Mouse (Mus musculus) liver, embryonic 13.5 days (tissue): ENCODE results near the gene Aqp12. TPM values are rescaled to one million over a fixed set of nuclear protein-coding genes. Genes with fewer than 3 reads are reported as not detected.
A peak's percentile ranks its signal among the peaks of the same experiment; 100 is the strongest.

Source experiments
- ATAC-seq: fragments of 200-750 bp; cut with Nextera tagmentation; 2 replicates; pipeline ENCODE4 v1.8.0; 2017; ENCODE audit warnings: low read depth, mild to moderate bottlenecking, moderate number of reproducible peaks, moderate library complexity
- DNase-seq: peaks from one replicate; pipeline ENCODE4 v3.0.0; 2022
- H3K27ac ChIP-seq: fragments of 300-500 bp; sonication (generic); 2 replicates; pipeline ENCODE4 v1.5.1; 2015; ENCODE audit warnings: moderate library complexity, mild to moderate bottlenecking, inconsistent platforms
- H3K27me3 ChIP-seq: fragments of 300-500 bp; sonication (generic); 2 replicates; pipeline ENCODE4 v1.6.1; 2015; ENCODE audit warnings: mild to moderate bottlenecking, inconsistent platforms
- H3K36me3 ChIP-seq: fragments of 300-500 bp; sonication (generic); 2 replicates; pipeline ENCODE4 v1.6.1; 2015; ENCODE audit warnings: mild to moderate bottlenecking, inconsistent platforms
- H3K4me1 ChIP-seq: fragments of 300-500 bp; sonication (generic); replicated peaks from 2 replicates; pipeline ENCODE4 v1.6.1; 2015; ENCODE audit warnings: inconsistent platforms
- H3K4me2 ChIP-seq: fragments of 300-500 bp; sonication (generic); 2 replicates; pipeline ENCODE4 v1.6.1; 2015; ENCODE audit warnings: inconsistent platforms, mild to moderate bottlenecking, moderate library complexity
- H3K4me3 ChIP-seq: fragments of 300-500 bp; sonication (generic); replicated peaks from 2 replicates; pipeline ENCODE4 v1.5.1; 2015; ENCODE audit warnings: mild to moderate bottlenecking, inconsistent platforms
- H3K9ac ChIP-seq: fragments of 300-500 bp; sonication (generic); 2 replicates; pipeline ENCODE4 v1.6.1; 2015; ENCODE audit warnings: mild to moderate bottlenecking, inconsistent platforms
- H3K9me3 ChIP-seq: fragments of 300-500 bp; sonication (generic); replicated peaks from 2 replicates; pipeline ENCODE4 v1.6.1; 2016; ENCODE audit warnings: inconsistent platforms
- WGBS: fragments of 180-500 bp; shearing (Covaris S2); methylation state at CpG from one replicate; pipeline ENCODE4 v1.1.7; 2015; ENCODE audit not compliant: insufficient replicate concordance; 5-methylcytosine and 5-hydroxymethylcytosine counted together
- polyA plus RNA-seq: library from polyadenylated mRNA; unstranded; fragments of >200 nt; fragmentation: Nextera tagmentation; extraction: Ambion mirVana; gene quantifications from 2 replicates; pipeline ENCODE4 v1.2.1, GENCODE M21; 2015

Aqp12 gene
- polyA plus RNA-seq, 1 experiment from 2014 or later: not detected

DNA sequence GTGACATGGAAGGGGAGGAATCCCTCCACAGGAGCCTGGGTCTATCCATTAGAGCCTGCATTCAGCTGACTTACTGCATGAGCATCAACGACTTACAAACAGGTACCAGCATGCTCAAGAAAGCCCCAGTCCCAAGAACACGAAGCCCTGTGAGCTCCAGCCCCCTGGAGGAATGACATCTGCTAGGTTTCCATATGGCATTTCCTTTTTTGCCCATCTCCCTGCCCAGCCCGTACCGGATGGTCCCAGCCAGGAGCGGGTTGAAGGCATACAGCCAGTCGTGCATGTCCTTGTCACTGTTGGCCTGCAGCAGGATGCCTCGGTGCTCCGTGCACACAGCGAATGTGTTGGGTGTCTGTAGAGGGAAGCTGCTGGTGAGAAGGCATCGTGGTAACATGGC lies 12.6 kb downstream of the Aqp12 start:
- DNase-seq (no peak), ATAC-seq (no peak)
- no peak overlapping the region for H3K9ac ChIP-seq
- 64% methylated on average over 10 of the region's 10 CpGs for WGBS
- H3K4me2 ChIP-seq: no peak overlapping the region
- no peak overlapping the region for H3K4me3 ChIP-seq
- H3K27me3 ChIP-seq: 0 out of 2 replicates have a peak, but pooled peaks cover 3% of the 10 kb centered on the region
- H3K9me3 ChIP-seq: no peaks in the 10 kb centered on the region
- H3K27ac ChIP-seq: no peak overlapping the region
- no peaks in the 10 kb centered on the region for H3K36me3 ChIP-seq
- H3K4me1 ChIP-seq: no peaks in the 10 kb centered on the region

DNA sequence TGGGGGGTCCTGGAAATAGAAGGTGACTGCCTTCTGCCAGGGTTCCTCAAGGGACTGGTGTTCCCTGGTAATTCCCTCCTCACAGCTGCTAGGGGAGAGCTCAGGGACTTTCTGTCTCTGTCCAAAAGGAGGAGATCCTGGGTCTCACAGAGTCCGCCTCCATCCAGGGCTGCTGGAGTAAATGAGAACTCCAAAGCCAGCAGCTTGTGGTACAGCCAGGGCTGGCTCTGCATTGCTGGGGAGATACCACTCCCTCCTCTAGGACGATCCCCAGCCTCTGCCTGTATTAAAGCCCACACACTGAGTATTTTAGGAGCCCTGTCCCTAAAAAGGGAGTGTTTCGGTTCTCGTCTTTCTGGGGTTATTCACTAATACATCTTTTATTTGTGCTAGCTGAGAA lies 14.5 kb downstream of the Aqp12 start:
- DNase-seq (no peak), ATAC-seq (no peak)
- Histone ChIP-seq H3K9ac (no peak overlapping the region), H3K4me2 (no peak overlapping the region), H3K27me3 (0 out of 2 replicates have a peak, but pooled peaks cover 3% of the 10 kb centered on the region), H3K4me3 (no peak overlapping the region), H3K36me3 (no peaks in the 10 kb centered on the region), H3K4me1 (no peaks in the 10 kb centered on the region), H3K9me3 (no peaks in the 10 kb centered on the region), H3K27ac (no peak overlapping the region)
- WGBS: 63% methylated on average over 4 of the region's 4 CpGs

DNA sequence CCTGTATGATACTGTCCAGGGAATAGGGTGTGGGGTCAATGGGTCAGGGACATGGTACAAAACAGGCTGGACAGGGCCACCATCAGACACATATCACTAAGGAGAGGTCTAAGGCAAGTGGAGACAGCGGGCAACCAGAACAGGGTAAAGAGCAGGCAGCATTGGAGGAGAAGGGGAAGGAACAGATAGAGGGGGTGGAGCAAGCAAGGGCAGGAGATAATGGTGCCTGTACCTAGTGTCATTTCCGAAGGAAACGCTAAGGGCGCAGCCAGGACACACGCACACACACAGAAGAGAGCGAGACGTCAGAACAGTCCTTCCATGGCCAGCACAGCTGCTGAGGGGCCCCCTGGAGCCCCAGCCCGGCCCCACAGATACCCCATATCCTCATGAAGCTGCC lies 20.5 kb downstream of the Aqp12 start:
- Histone ChIP-seq H3K36me3 (no peaks in the 10 kb centered on the region), H3K4me3 (no peak overlapping the region), H3K27ac (no peak overlapping the region), H3K4me2 (no peak overlapping the region), H3K4me1 (peaks cover 4% of the 10 kb centered on the region; the same call in 1 of the 2 replicates), H3K9me3 (no peaks in the 10 kb centered on the region), H3K27me3 (peaks cover 4% of the 10 kb centered on the region; the same call in 1 of the 2 replicates), H3K9ac (no peak overlapping the region)
- DNase-seq (no peak), ATAC-seq (peak; percentile 71)
- 56% methylated on average over 8 of the region's 8 CpGs for WGBS

DNA sequence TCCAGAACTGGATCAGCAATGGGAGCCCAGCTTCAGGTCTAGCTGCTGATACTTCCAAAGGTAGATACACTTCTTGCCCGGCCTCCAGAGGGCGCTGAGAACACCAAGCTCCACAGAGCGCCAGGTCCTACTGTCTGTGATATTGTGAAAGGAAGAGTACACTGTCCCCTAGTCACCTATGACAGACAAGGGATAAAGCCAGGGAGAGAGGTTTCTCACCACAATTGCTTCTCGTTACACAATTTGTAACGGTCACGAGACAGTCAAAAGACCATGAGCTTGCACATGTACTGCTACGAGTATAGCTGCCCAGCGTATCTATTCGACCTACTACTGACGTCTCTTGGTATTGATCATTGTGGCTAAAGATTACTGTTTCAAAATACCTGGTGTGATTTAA lies 23.3 kb downstream of the Aqp12 start:
- 82% methylated on average over 10 of the region's 10 CpGs for WGBS
- DNase-seq: no peak
- no peak for ATAC-seq
- H3K36me3 ChIP-seq: no peaks in the 10 kb centered on the region
- H3K4me1 ChIP-seq: peaks cover 25% of the 10 kb centered on the region
- peaks cover 4% of the 10 kb centered on the region; the same call in 1 of the 2 replicates for H3K27me3 ChIP-seq
- H3K9ac ChIP-seq: no peak overlapping the region
- no peak overlapping the region for H3K4me3 ChIP-seq
- no peak overlapping the region for H3K27ac ChIP-seq
- no peaks in the 10 kb centered on the region for H3K9me3 ChIP-seq
- H3K4me2 ChIP-seq: no peak overlapping the region

DNA sequence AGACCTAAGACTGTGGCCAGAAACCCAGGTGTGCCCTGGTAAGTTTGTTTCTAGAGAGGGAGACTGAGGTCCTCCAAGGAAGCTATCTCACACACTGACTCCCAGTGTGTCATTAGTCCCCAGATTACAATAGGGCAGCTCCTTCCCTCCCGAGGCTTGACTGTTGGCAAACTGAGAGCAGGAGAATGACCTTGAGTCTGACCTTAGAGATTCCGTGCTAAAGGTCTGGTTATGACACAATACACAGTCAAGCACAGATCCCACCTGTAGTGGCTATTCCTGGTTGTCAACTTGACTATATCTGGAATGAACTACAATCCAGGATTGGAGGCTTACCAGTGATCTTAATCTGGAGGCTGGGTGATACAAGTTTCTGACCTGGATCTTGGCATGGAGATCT lies 23.9 kb downstream of the Aqp12 start:
- DNase-seq: no peak

DNA sequence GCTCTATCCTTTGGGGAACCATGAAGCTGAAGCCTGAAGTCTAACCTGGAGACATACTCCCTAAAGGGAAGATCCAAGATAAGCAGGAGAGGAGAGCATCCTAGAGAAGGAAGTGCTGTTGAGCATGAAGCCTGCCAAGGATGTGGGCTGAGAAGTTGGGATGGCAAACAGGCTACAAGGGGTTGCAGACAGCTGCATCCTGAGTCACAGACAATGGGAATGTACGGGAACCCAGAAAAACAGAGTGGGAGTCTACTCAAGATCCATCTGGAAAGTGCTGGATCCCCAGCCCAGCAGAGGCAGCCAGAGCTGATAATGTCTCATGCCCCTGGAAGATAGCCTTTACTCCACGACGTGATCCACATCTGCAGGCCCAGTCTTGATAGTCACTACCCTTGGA lies 25.1 kb downstream of the Aqp12 start:
- H3K27me3 ChIP-seq: no peaks in the 10 kb centered on the region
- WGBS: 48% methylated on average over 3 of the region's 3 CpGs
- H3K4me3 ChIP-seq: no peak overlapping the region
- DNase-seq (no peak), ATAC-seq (no peak)
- H3K4me1 ChIP-seq: peaks cover 38% of the 10 kb centered on the region
- no peaks in the 10 kb centered on the region for H3K36me3 ChIP-seq
- H3K4me2 ChIP-seq: no peak overlapping the region
- no peak overlapping the region for H3K27ac ChIP-seq
- H3K9ac ChIP-seq: no peak overlapping the region
- no peaks in the 10 kb centered on the region for H3K9me3 ChIP-seq

More for the DNA sequence above, 23.9 kb downstream of the Aqp12 start:
- Histone ChIP-seq H3K36me3 (no peaks in the 10 kb centered on the region), H3K27me3 (peaks cover 4% of the 10 kb centered on the region; the same call in 1 of the 2 replicates), H3K9me3 (no peaks in the 10 kb centered on the region), H3K4me3 (no peak overlapping the region), H3K4me1 (peaks cover 32% of the 10 kb centered on the region), H3K27ac (no peak overlapping the region), H3K4me2 (no peak overlapping the region), H3K9ac (no peak overlapping the region)
- no peak for ATAC-seq
- WGBS: 51% methylated on average over 2 of the region's 2 CpGs

DNA sequence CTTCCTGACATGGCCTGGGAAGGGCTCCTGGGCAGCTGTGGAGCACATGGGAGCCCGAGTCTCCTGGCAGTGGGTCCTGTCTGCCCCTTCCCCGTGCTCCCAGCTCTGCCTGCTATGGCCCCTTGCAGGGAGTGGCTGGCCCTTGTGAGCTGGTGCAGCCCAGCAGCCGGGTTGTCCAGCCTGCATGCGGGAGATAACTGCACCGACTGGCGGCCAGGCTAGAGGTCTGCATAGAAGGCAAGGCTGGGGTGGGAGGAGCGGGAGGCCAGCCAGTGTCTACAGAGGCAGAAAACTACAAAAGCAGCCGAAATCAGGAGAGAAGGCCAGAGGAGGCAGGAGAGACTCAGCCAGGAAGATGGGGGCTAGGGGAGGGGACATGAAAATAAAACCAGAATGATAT lies 27.9 kb downstream of the Aqp12 start:
- DNase-seq: peak; percentile 85
- H3K4me3 ChIP-seq: no peak overlapping the region; the same call in 1 of the 2 replicates
- peak; percentile 98 for ATAC-seq
- H3K27ac ChIP-seq: peak overlapping the region; percentile 80; the same call in 1 of the 2 replicates
- 23% methylated on average over 8 of the region's 8 CpGs for WGBS
- H3K27me3 ChIP-seq: no peaks in the 10 kb centered on the region
- H3K4me2 ChIP-seq: peak overlapping the region; percentile 48
- H3K36me3 ChIP-seq: no peaks in the 10 kb centered on the region
- H3K9me3 ChIP-seq: no peaks in the 10 kb centered on the region; the same call in 1 of the 2 replicates
- peak overlapping the region; percentile 55; the same call in 1 of the 2 replicates for H3K9ac ChIP-seq
- peaks cover 34% of the 10 kb centered on the region for H3K4me1 ChIP-seq

DNA sequence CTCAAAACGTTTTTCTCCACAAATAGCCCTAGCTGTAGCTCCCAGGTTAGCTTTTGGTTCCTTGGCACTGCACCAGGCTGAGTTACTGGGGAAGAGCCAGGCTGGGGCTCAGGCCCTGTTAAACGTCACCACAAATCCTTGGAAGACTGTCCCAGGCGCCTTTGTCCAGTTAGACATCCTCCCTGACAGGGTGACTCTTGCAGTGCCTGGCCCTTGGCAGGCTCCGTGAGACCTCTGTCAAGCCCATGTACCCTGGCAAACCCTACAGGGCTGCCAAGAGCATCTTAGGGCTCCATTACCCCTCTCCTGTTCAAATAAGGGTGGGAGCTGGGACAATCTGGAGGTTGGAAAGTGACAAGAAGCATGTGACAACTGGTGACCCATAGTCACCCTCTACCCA lies 29.8 kb downstream of the Aqp12 start:
- Histone ChIP-seq H3K36me3 (no peaks in the 10 kb centered on the region), H3K9me3 (no peaks in the 10 kb centered on the region; the same call in 1 of the 2 replicates), H3K27ac (no peak overlapping the region), H3K4me3 (no peak overlapping the region), H3K27me3 (no peaks in the 10 kb centered on the region), H3K4me1 (peaks cover 34% of the 10 kb centered on the region), H3K9ac (no peak overlapping the region), H3K4me2 (no peak overlapping the region)
- WGBS: 60% methylated on average over 4 of the region's 4 CpGs
- DNase-seq (no peak), ATAC-seq (no peak)

DNA sequence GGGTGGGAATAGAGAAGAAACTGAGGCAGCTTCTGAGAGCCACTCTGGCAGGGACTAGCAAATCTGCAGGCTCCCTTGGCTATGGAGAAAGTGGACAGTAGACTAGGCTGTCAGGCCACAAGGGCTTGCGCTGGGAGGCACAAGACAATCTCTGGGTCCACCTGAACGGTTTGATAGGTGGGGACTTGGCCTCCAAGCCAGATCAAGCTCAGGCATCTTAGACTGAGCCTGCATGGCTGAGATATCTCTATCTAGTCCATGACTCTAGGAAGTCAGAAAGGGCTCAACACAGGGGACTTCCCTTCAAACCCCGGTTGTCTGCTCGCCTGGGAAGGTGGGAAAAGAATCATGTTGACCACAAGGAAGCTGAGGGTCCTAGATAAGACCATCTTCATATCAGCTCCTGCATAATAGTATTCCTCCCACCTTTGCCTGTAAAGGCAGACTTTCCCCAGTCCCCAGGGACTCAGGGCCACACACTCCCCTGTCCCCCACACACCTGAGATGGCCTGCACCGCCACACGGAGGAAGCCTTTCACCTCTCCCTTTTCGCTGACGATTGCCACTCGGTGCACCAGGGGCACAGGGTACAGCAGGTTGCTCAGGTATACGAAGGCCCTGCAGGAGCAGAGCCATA lies 40.1 kb downstream of the Aqp12 start:
- no peak overlapping the region for H3K4me3 ChIP-seq
- WGBS: 45% methylated on average over 10 of the region's 10 CpGs
- H3K9ac ChIP-seq: 0 out of 2 replicates have a peak overlapping the region, but pooled peaks have one; percentile 26
- H3K27ac ChIP-seq: peak overlapping the region; percentile 63
- peaks cover 22% of the 10 kb centered on the region for H3K4me1 ChIP-seq
- peak; percentile 67 for DNase-seq
- peak; percentile 94 for ATAC-seq
- peak overlapping the region; percentile 46 for H3K4me2 ChIP-seq
- no peaks in the 10 kb centered on the region for H3K9me3 ChIP-seq
- H3K27me3 ChIP-seq: 0 out of 2 replicates have a peak, but pooled peaks cover 3% of the 10 kb centered on the region
- H3K36me3 ChIP-seq: no peaks in the 10 kb centered on the region

DNA sequence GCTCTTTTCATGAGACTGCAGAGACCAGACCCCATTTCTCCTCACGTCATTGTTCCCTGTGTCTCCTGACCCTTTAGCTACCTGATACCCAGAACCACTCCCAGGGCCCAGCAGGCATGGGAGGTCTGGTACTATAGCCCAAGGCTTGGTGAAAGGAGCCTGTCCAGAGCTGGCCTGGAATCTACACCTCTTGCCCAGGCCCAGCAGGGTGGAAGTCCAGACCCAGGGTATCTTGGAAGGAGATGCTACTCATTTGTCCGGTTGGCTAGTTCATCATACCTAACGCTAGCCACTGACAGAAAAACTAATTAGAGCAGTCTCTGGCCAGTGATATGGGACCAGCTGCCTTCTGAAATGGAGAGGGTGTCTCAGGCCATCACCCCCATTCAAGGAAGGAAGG lies 43.9 kb downstream of the Aqp12 start:
- ATAC-seq (no peak), DNase-seq (no peak)
- Histone ChIP-seq H3K9me3 (no peaks in the 10 kb centered on the region), H3K27ac (no peak overlapping the region), H3K4me3 (no peak overlapping the region), H3K36me3 (no peaks in the 10 kb centered on the region), H3K27me3 (0 out of 2 replicates have a peak, but pooled peaks cover 3% of the 10 kb centered on the region), H3K4me2 (no peak overlapping the region), H3K4me1 (peaks cover 22% of the 10 kb centered on the region), H3K9ac (no peak overlapping the region)
- WGBS: 73% methylated on average over 3 of the region's 3 CpGs

DNA sequence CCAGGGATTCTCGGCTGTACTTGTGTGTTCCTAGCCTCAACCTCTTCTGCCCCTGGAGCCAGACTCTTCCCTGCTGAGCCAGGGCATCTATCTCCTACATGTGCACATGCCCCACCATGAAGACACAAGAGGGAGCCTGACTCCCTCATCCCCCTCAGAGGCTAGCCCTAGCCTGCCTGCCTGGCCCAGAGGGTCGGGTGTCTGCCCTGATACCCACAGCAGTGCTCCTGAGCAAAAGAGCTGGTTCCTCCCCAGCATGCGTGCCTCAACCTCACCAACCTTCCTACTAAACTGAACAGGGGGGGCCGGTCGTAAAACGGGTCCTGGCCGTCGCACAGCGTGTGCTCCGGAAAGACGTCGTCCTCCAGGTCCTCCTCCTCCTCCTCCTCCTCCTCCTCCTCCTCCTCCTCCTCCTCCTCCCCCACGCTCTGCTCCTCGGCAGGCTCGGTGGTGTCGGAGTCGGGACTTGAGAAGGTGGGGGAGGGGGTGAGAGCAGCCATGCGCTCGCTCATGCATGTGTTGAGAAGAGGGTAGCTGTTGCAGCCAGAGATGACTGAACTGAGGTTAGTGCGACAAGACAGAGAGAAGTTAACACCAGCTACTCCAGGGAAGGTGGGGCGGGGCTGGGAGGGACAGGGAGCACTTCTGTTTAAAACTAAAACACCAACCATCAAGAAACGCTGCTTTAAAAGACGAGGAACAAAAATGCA lies 45.1 kb downstream of the Aqp12 start:
- WGBS: 68% methylated on average over 19 of the region's 23 CpGs
- Histone ChIP-seq H3K27ac (no peak overlapping the region), H3K4me3 (no peak overlapping the region), H3K27me3 (0 out of 2 replicates have a peak, but pooled peaks cover 3% of the 10 kb centered on the region), H3K36me3 (no peaks in the 10 kb centered on the region), H3K4me2 (no peak overlapping the region), H3K9ac (no peak overlapping the region), H3K9me3 (no peaks in the 10 kb centered on the region), H3K4me1 (peaks cover 19% of the 10 kb centered on the region)
- no peak for DNase-seq
- no peak for ATAC-seq
